Mouse (Mus musculus) hindbrain, postnatal 0 days (tissue): ENCODE measurements at regions not wholly inside any gene's neighbourhood (a gene's known extent, or its start where the extent isn't known, plus 50 kb on each side); places are given as distances from the start of the nearest gene placed in this dataset.
A peak's percentile ranks its signal among the peaks of the same experiment; 100 is the strongest.

ENCODE experiments used
- ATAC-seq: fragments of 200-750 bp; cut with Nextera tagmentation; 2 replicates; pipeline ENCODE4 v1.8.0; 2017; ENCODE audit warnings: mild to moderate bottlenecking, moderate TSS enrichment, moderate library complexity
- DNase-seq: peaks from one replicate; pipeline ENCODE4 v3.0.0-alpha.2; 2015; ENCODE audit warnings: low spot score
- H3K27ac ChIP-seq: fragments of 300-500 bp; sonication (generic); 2 replicates; pipeline ENCODE4 v1.5.1; 2014; ENCODE audit warnings: mild to moderate bottlenecking
- H3K27me3 ChIP-seq: fragments of 300-500 bp; sonication (generic); 2 replicates; pipeline ENCODE4 v1.6.1; 2014; ENCODE audit warnings: low read length, mixed read lengths; ENCODE audit not compliant: insufficient read depth
- H3K36me3 ChIP-seq: fragments of 300-500 bp; sonication (generic); 2 replicates; pipeline ENCODE4 v1.6.1; 2014; ENCODE audit warnings: low read length, mixed read lengths; ENCODE audit not compliant: insufficient read depth
- H3K4me1 ChIP-seq: fragments of 300-500 bp; sonication (generic); 2 replicates; pipeline ENCODE4 v1.6.1; 2014; ENCODE audit warnings: antibody characterized with exemption, low read length, mixed read lengths; ENCODE audit not compliant: insufficient read depth
- H3K4me2 ChIP-seq: fragments of 300-500 bp; sonication (generic); 2 replicates; pipeline ENCODE4 v1.6.1; 2014; ENCODE audit warnings: low read depth, mild to moderate bottlenecking, low read length, moderate library complexity, mixed read lengths
- H3K4me3 ChIP-seq: fragments of 300-500 bp; sonication (generic); 2 replicates; pipeline ENCODE4 v1.5.1; 2014; ENCODE audit warnings: low read length
- H3K9ac ChIP-seq: fragments of 300-500 bp; sonication (generic); replicated peaks from 2 replicates; pipeline ENCODE4 v1.6.1; 2014; ENCODE audit warnings: mild to moderate bottlenecking, low read length, moderate library complexity, mixed read lengths
- H3K9me3 ChIP-seq: fragments of 300-500 bp; sonication (generic); 2 replicates; pipeline ENCODE4 v1.6.1; 2016; ENCODE audit warnings: low read length, mixed read lengths
- CTCF ChIP-seq: IDR thresholded peaks from 2 replicates; pipeline ENCODE4 v1.5.1; 2016; ENCODE audit warnings: antibody characterized with exemption, control low read depth, low read depth
- WGBS: fragments of 180-500 bp; shearing (Covaris S2); extraction: QIAGEN DNeasy Blood & Tissue Kit; methylation state at CpG from one replicate; pipeline ENCODE4 v1.1.7; 2014; 5-methylcytosine and 5-hydroxymethylcytosine counted together

GRCm38 (mm10) chr11:65638211-65638610, 149.9 kb downstream of the Map2k4 start:
- no peaks in the 10 kb centered on the region for H3K27me3 ChIP-seq
- H3K27ac ChIP-seq = no peak overlapping the region
- no peak overlapping the region for H3K9ac ChIP-seq
- no peak overlapping the region for H3K4me2 ChIP-seq
- no peak for DNase-seq
- H3K9me3 ChIP-seq = no peaks in the 10 kb centered on the region
- ATAC-seq = no peak
- 45% methylated on average over 2 of the region's 2 CpGs for WGBS
- H3K36me3 ChIP-seq = no peaks in the 10 kb centered on the region
- H3K4me1 ChIP-seq = no peaks in the 10 kb centered on the region
- no peak overlapping the region for H3K4me3 ChIP-seq
- TF ChIP-seq CTCF = no peak

GRCm38 (mm10) chr11:65637206-65637605, 150.9 kb downstream of the Map2k4 start:
- ATAC-seq (no peak), DNase-seq (no peak)
- Histone ChIP-seq H3K9me3 (no peaks in the 10 kb centered on the region), H3K27ac (no peak overlapping the region), H3K4me1 (no peaks in the 10 kb centered on the region), H3K4me2 (no peak overlapping the region), H3K4me3 (no peak overlapping the region), H3K36me3 (no peaks in the 10 kb centered on the region), H3K9ac (no peak overlapping the region), H3K27me3 (no peaks in the 10 kb centered on the region)
- TF ChIP-seq CTCF = no peak
- WGBS = 83% methylated on average over 3 of the region's 3 CpGs

- DNase-seq (no peak), ATAC-seq (no peak)
- Histone ChIP-seq H3K27ac (no peak overlapping the region), H3K27me3 (no peaks in the 10 kb centered on the region), H3K36me3 (no peaks in the 10 kb centered on the region), H3K4me2 (no peak overlapping the region), H3K9ac (no peak overlapping the region), H3K9me3 (no peaks in the 10 kb centered on the region), H3K4me1 (no peaks in the 10 kb centered on the region; the same call in 1 of the 2 replicates), H3K4me3 (no peak overlapping the region)
- WGBS = 85% methylated on average over 4 of the region's 4 CpGs
- TF ChIP-seq CTCF = no peak
Observed at GRCm38 (mm10) chr11:65635307-65635706, 152.8 kb downstream of the Map2k4 start.

GRCm38 (mm10) chr11:65631164-65631563, 156.9 kb downstream of the Map2k4 start:
- peak; percentile 72 for TF ChIP-seq CTCF
- Histone ChIP-seq H3K4me3 (no peak overlapping the region), H3K9me3 (no peaks in the 10 kb centered on the region), H3K9ac (no peak overlapping the region), H3K36me3 (no peaks in the 10 kb centered on the region), H3K27me3 (no peaks in the 10 kb centered on the region), H3K27ac (no peak overlapping the region), H3K4me2 (no peak overlapping the region), H3K4me1 (no peaks in the 10 kb centered on the region; the same call in 1 of the 2 replicates)
- DNase-seq (peak; percentile 79), ATAC-seq (no peak)
- WGBS = 79% methylated on average over 3 of the region's 3 CpGs

- no peak for ATAC-seq
- peak; percentile 34 for DNase-seq
- H3K27me3 ChIP-seq = no peaks in the 10 kb centered on the region
Observed at GRCm38 (mm10) chr11:65630436-65630835, 157.7 kb downstream of the Map2k4 start.

GRCm38 (mm10) chr11:65629320-65629719, 158.8 kb downstream of the Map2k4 start:
- no peaks in the 10 kb centered on the region for H3K9me3 ChIP-seq
- no peak overlapping the region for H3K4me3 ChIP-seq
- no peaks in the 10 kb centered on the region for H3K36me3 ChIP-seq
- no peak overlapping the region for H3K9ac ChIP-seq
- H3K27me3 ChIP-seq = no peaks in the 10 kb centered on the region
- H3K4me2 ChIP-seq = no peak overlapping the region
- TF ChIP-seq CTCF = no peak
- WGBS = 93% methylated on average over 5 of the region's 5 CpGs
- H3K4me1 ChIP-seq = no peaks in the 10 kb centered on the region; the same call in 1 of the 2 replicates
- H3K27ac ChIP-seq = no peak overlapping the region
- no peak for DNase-seq
- ATAC-seq = no peak

More at GRCm38 (mm10) chr11:65630436-65630835, 157.7 kb downstream of the Map2k4 start:
- no peak overlapping the region for H3K4me3 ChIP-seq
- TF ChIP-seq CTCF = no peak
- no peak overlapping the region for H3K27ac ChIP-seq
- H3K9ac ChIP-seq = no peak overlapping the region
- no peaks in the 10 kb centered on the region; the same call in 1 of the 2 replicates for H3K4me1 ChIP-seq
- no peaks in the 10 kb centered on the region for H3K36me3 ChIP-seq
- no peaks in the 10 kb centered on the region for H3K9me3 ChIP-seq
- H3K4me2 ChIP-seq = no peak overlapping the region
- 43% methylated on average over 1 of the region's 1 CpGs for WGBS

GRCm38 (mm10) chr11:65618976-65619375, 169.1 kb downstream of the Map2k4 start:
- Histone ChIP-seq H3K4me1 (no peaks in the 10 kb centered on the region), H3K4me2 (no peak overlapping the region), H3K9ac (no peak overlapping the region), H3K9me3 (no peaks in the 10 kb centered on the region), H3K36me3 (no peaks in the 10 kb centered on the region), H3K27me3 (no peaks in the 10 kb centered on the region), H3K4me3 (no peak overlapping the region), H3K27ac (no peak overlapping the region)
- DNase-seq (no peak), ATAC-seq (no peak)
- 83% methylated on average over 4 of the region's 4 CpGs for WGBS
- no peak for TF ChIP-seq CTCF
